Mouse (Mus musculus) embryo, embryonic 11.5 days (tissue): ENCODE results near the gene Mgat5.

Source experiments
- DNase-seq: peaks from one replicate; pipeline ENCODE4 v3.0.0-alpha.2; 2012; ENCODE audit warnings: low read depth, low spot score

Mgat5 gene

GRCm38 (mm10) chr1:127259669-127260068 lies 54.9 kb downstream of the Mgat5 start:
- DNase-seq: no peak

- no peak for DNase-seq
Observed at GRCm38 (mm10) chr1:127260969-127261368, 56.2 kb downstream of the Mgat5 start.

GRCm38 (mm10) chr1:127262170-127262837 lies 57.5 kb downstream of the Mgat5 start:
- DNase-seq: no peak

GRCm38 (mm10) chr1:127267985-127268384 lies 63.2 kb downstream of the Mgat5 start:
- no peak for DNase-seq

GRCm38 (mm10) chr1:127269343-127269742 lies 64.5 kb downstream of the Mgat5 start:
- no peak for DNase-seq

GRCm38 (mm10) chr1:127270273-127271020 lies 65.6 kb downstream of the Mgat5 start:
- no peak for DNase-seq

GRCm38 (mm10) chr1:127271156-127271555 lies 66.3 kb downstream of the Mgat5 start:
- no peak for DNase-seq

GRCm38 (mm10) chr1:127273363-127273762 lies 68.5 kb downstream of the Mgat5 start:
- DNase-seq: no peak

GRCm38 (mm10) chr1:127275572-127276324 lies 70.9 kb downstream of the Mgat5 start:
- no peak for DNase-seq

GRCm38 (mm10) chr1:127278067-127278466 lies 73.3 kb downstream of the Mgat5 start:
- no peak for DNase-seq

GRCm38 (mm10) chr1:127280256-127280655 lies 75.4 kb downstream of the Mgat5 start:
- DNase-seq: no peak

GRCm38 (mm10) chr1:127284975-127285374 lies 80.2 kb downstream of the Mgat5 start:
- no peak for DNase-seq

GRCm38 (mm10) chr1:127287505-127287904 lies 82.7 kb downstream of the Mgat5 start:
- no peak for DNase-seq

GRCm38 (mm10) chr1:127290879-127291278 lies 86.1 kb downstream of the Mgat5 start:
- no peak for DNase-seq

- no peak for DNase-seq
Observed at GRCm38 (mm10) chr1:127291721-127292120, 86.9 kb downstream of the Mgat5 start.

GRCm38 (mm10) chr1:127293286-127293685 lies 88.5 kb downstream of the Mgat5 start:
- no peak for DNase-seq

- no peak for DNase-seq
Observed at GRCm38 (mm10) chr1:127296815-127297214, 92.0 kb downstream of the Mgat5 start.

GRCm38 (mm10) chr1:127299774-127300173 lies 95.0 kb downstream of the Mgat5 start:
- DNase-seq: no peak

GRCm38 (mm10) chr1:127301038-127301437 lies 96.2 kb downstream of the Mgat5 start:
- no peak for DNase-seq

- no peak for DNase-seq
Observed at GRCm38 (mm10) chr1:127302620-127303019, 97.8 kb downstream of the Mgat5 start.

GRCm38 (mm10) chr1:127303791-127304190 lies 99.0 kb downstream of the Mgat5 start:
- DNase-seq: no peak

GRCm38 (mm10) chr1:127304281-127304680 lies 99.5 kb downstream of the Mgat5 start:
- DNase-seq: no peak
